Mouse (Mus musculus) thymus, postnatal 0 days (tissue): ENCODE measurements around the gene Cd300lf. TPM values are rescaled to one million over a fixed set of nuclear protein-coding genes. Genes with fewer than 3 reads are reported as not detected.

Experiments used
- DNase-seq: peaks from one replicate; pipeline ENCODE4 v3.0.0-alpha.2; 2015; ENCODE audit warnings: low spot score
- polyA plus RNA-seq: library from polyadenylated mRNA; unstranded; fragments of >200 nt; fragmentation: Nextera tagmentation; extraction: Ambion mirVana; gene quantifications from 2 replicates; pipeline ENCODE4 v1.2.1, GENCODE M21; 2015

The Cd300lf gene
- polyA plus RNA-seq, 1 experiment from 2014 or later, result 2.0 TPM

DNA sequence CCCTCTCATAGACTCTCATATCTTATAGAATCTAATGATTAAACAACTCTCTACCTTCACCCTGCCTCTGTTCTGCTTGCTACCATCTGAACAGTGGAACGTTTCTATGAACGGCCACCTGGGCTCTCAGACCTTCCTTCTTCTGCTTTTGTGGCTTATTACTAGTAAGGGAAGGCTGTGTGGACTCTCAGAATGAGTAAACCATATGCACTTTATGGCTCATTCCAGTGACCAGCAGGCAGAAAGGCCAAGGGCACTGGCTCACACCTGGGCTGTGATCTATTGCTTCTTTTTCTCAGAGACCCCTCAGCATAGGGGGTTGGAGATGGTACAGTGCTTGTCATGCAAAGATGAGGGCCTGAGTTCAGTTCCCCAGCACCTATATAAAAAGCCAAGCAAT is 27.2 kb downstream of the Cd300lf start:
- no peak for DNase-seq

DNA sequence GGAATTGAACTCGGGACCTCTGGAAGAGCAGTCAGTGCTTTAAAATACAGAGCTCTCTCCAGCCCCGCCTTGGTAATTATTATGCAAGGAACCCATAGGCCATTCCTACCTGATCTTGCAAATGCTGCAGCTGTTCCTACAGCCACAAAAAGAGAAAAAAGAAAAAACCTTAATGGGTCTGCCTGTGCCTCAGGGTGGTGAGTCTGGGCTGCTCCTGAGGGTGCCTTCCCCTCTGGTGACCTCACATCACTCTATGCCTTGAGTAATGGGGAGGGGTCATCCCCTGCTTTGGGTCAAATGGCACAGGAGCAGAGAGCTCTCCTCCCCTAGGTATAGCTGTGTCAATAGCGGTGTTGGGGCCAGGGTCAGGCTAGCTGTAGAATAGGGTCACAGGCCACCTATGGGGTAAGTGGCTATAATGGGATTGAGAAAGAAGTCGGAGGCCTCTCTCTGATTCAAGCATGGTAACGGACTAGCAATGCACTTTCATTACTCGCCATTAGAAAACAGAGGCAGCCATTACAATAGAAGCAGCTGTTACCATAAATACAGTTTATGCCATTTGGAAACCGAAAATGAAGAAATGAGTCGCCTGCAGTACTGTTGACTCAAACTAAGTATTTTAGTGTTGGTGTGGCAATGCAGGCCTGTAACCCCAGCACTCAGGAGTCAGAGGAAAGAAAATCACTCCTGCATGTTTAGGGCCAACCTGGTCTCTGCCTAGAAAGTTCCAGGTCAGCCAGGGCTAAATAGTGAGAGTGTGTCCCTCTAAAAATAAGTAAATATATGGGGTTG is 28.8 kb downstream of the Cd300lf start:
- no peak for DNase-seq

DNA sequence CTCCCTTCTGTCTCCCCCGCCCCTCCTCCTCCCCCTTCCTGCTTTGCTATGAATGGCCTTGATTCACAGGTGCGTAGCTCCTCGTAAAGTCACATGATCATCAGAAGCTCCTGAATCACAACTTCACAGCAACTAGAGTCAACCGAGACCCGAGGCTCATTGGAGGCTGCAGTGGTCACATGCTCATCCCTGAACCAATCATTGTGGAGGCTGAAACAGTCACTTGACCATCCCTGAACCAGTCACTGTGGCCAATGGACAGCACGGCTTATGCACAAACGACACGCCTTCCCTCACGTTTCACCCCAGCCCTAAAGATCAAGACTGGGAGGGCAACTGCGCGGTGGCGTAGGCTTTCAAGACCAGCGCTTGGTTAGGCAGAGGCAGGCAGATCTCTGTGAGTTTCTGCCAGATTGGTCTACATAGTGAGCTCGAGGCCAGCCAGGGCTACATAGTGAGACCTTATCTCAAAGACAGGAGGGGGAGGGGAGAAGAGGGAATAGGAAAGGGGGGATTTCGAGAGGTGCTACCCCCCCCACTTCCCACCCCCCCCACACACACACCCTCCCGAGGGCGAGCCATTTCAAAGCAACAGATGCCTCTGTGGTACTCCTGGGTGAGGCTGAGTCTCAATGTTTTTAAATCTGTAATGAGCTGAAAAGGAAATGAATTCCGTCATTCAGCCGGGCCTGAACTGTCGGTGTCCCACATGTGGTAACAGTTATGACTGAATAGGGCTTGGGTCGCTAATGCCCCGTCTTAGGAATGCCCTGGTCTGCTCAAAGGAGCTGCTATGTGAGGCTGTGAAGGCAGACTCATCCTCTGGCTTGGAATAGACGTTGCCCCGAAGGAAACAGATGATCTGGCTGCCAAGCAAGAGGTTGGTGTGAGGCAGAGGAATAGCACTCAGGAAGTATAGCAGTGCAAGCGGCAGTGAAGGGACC is 30.1 kb downstream of the Cd300lf start:
- DNase-seq, result no peak

DNA sequence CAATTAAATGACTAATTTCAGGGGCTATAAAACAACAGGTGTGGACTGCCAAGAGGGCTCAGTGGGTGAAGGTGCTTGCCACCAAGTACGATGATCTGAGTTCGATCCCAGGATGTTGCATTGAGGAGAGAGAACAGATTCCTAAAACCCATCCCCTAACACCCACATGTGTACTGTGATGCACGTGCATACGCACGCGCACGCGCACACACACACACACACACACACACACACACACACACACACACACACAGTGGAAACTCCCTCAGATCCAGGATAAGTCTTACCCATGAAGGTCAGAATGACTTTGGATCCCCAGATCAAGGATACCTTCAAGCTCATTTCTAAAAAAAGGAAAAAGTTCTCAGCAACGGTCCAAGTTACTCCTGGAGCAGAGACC is 31.7 kb downstream of the Cd300lf start:
- DNase-seq, result no peak

DNA sequence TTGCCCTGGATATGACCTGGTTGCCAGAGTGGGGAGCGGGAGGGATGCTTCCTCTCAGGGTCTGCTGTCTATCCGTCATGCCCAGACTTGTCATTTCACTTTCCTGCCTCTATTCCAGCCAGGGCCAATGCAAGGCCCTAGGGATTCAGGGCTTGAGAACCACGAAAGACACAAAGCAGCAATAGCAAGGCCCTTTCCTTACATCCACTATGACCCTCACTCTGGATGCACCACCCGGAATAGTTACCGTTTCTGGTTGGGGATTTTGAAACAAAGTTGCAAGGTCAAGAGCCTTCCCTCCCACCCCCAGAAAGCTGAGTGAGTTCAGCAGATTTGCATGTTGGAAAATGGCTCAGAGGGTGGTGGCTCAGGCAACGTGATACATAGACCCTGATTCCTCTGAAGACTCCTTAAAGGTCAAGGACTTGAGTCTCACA is 32.2 kb downstream of the Cd300lf start:
- DNase-seq, result no peak

DNA sequence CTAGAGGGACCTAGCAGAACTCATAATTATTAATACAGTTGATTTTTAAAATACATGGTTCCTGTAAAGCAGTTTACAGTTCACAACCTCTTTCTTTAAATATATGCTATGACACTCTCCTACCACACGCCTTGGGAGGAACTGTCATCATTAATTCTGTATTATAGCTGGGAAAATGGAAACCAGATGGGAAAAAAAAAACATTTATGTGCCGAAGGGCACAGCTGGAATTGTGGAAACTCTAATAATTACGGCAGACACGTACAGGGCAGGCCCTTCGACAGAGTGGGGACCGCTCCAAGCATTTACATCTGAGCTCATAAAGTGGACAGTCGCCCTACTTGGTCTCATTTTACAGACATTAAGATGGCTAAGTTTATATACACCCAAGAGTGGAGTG is 33.1 kb downstream of the Cd300lf start:
- DNase-seq, result no peak

DNA sequence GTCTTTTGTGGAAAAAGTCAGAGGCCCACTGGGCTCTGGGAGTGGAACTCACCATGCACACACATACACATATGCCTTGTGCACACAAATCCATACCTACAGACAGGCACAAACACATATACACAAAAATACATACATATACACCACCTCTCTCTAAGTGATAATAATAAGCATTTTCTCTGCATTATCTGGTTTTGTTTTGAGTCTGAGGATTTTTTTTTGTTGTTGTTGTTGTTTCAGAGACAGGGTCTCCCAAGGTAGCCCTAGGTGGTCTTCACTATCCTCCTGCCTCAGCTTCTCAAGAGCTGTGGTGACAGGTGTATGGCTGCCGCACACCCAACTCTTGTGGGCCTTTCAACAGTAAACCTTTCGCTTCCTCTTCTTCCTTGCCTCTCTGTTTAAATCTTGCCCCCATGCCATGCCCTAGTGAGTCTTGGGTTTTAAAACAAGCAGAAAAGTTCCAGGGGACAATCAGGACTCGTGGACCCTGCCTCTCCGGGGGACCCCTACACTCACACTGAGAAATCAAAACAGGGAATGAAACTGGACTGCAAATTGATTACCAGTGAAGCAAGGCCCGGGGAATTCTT is 33.7 kb downstream of the Cd300lf start:
- no peak for DNase-seq

DNA sequence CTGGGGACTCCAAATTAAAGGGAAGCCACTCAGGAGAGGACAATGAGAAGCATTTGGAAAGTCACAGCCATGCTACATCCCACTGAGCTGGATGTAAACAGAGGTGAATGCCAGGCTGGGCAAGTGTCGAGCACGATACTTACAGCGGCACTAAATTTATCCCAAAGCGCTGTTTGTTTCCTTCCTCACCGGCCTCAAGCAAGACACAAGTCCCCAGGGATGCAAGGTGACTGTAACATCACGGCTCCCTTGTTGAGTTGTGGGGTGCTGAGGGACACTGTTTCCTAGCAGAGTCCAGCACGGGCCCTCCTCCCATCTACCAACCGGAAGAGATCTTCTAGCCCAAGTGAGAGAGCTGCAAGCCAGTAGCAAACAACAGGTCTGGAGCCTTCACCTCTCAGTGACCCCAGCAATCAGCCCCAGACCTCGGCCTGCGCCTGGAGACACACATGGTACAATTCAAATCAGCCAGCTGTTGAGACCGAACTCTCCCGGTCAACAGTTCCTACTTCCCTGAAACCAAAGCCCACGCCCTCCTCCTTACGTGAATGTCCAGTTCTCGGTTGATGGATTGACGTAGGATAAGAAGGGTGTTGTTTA is 34.5 kb downstream of the Cd300lf start:
- DNase-seq, result no peak

DNA sequence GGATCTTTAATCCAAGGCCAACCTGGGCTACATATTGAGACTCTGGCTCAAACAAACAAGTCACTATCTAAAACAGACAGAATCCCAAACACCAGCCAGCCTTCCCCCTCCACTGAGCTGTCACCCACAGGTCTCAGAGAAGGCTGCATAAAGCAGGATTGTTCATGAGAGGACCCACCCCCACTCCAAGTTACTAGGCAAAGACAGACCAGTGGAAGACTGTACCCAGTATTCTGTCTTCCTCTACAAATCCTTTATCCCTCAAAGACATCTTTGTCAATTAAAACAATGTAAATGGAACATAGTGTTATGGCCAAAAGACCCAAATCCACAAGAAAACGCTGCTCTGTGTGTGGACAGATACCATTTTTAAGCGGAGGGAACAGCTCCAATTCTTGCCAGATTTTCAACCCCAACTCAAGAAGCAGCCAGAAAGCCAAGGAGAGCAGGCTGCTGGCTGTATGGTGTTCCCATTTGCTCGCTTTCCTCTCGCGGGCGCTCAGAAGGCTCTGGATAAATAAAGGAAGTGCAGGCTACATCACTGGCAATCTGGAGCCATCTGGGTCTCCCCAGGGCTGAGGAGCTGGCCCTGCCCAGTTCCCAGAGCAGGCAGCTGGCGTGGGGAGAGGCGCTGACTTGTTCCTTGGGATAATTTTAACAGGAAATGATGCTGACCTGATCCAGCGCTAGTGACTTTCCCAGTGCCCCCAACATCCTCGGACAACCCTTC is 35.4 kb downstream of the Cd300lf start:
- DNase-seq, result no peak

DNA sequence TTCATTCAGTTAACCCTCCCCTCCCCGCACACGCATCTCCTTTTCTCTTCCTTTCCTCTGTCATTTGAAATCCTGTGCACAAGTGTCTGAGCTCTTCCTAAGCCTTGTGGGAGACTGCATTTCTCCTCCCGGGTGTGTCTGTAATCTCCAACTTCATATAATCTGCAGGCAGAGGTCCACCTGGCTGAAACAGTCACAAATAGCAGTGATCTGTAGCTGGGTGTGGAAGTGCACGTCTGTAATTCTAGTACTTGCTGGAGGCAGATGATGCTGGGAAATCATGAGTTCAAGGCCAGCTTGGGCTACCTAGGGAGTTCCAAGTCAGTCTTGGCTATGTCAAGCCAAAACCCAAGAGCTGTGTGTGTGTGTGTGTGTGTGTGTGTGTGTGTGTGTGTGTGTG is 41.7 kb downstream of the Cd300lf start:
- no peak for DNase-seq

DNA sequence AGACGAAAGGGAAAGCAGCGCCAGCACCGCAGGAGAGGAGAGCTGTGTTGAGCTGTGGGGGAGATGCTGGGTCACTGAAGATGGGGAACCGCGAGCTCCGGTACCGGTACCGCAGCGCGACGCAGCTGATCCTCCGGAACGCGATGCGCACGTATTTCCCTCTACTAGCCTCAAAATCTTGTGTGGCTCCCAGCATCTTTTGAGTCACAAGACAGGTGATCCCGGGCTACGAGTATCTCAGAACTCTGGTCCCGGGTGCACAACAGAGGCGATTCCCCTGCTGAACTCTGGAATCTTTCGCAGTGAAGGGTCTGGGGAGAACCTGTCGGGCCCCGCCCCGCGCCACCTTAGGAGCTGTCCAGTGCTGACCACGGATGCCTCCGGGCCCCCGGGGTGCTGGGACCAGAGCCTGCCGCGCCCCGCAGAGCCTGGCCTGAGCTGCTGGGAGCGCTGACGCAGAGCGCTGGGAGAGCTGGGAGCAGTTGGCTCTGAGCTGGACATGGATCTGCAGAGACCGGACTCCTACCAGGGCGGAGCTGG is 42.4 kb downstream of the Cd300lf start, which contains the start of gene Rab37:
Rab37 (plus strand) TSS at position 70 of the 540 bp plus-strand sequence.
- peak; percentile 11 for DNase-seq

DNA sequence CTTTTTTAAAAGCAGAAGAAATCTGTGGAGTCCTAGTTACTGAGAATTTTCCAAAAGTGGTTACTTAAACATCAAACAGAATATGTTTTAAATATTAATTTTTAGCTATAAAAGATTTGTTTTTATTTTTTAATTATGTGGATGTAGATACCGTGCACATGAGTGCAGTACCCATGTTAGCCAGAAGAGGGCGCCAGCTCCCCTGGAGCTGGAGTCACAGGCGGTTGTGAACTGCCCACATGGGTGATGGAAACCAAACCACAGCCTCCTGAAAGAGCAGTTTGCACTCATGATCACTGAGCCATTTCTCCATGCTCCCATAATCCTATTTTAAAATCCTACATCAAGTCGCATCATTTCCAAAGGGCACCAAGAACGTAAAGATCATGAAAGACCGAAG is 43.9 kb downstream of the Cd300lf start:
- DNase-seq, result peak; percentile 11

DNA sequence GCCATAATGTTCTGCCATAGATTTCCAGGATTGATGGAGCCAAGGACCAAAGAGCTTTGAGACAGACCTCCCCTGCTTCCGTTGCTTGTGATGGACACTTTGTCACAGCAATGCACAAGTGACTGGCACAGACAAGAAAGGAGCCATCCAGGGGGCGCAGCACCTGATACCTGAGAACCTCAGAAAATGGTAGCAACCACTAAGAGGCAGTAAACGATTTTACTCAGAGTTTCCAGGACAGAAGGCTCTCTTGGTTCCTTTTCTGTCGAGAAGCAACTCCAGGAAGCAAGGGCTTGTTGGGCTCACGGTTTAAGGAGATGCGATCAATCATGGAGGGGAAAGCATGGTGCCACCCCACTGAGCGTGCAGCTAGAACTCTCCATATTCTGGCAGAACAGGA is 47.6 kb downstream of the Cd300lf start:
- DNase-seq, result no peak

DNA sequence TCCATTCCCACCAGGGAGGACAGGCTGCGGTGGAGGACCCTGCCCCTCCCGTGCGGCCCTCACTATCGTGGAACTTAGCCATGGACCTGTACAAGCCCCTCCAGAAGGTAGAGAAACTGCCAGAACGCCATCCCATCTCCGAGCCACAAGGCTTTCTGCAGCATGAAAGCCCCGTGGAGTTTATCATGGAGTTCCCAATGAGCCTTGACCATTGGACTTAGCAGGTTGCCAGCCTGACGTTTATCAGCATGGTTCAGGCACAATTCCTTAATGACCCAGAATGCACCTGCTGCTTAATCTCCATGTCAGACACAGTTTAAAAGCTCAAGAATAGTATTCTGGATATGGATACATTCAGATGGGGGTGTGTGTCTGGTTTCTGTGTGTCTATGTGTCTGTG is 48.7 kb downstream of the Cd300lf start:
- DNase-seq, result no peak

DNA sequence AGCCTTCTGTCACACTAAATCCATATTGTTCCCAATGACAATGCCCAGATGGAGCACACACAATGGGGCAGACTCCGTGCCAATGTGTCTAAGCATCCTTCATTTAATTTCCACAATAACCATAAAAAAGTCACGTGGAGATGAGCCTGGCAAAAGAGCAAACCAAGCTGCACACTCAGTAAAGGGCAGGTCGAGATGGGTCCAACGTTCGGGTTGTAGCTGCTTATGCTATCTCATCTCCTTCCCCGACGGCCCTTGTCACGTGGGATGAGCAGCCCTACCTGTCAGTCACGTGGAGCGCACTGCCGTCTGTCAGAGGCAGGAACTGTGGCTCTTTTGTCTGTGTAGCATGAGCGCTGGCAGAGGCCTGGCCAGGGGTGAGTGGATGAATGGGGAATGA is 49.2 kb downstream of the Cd300lf start:
- DNase-seq, result no peak

DNA sequence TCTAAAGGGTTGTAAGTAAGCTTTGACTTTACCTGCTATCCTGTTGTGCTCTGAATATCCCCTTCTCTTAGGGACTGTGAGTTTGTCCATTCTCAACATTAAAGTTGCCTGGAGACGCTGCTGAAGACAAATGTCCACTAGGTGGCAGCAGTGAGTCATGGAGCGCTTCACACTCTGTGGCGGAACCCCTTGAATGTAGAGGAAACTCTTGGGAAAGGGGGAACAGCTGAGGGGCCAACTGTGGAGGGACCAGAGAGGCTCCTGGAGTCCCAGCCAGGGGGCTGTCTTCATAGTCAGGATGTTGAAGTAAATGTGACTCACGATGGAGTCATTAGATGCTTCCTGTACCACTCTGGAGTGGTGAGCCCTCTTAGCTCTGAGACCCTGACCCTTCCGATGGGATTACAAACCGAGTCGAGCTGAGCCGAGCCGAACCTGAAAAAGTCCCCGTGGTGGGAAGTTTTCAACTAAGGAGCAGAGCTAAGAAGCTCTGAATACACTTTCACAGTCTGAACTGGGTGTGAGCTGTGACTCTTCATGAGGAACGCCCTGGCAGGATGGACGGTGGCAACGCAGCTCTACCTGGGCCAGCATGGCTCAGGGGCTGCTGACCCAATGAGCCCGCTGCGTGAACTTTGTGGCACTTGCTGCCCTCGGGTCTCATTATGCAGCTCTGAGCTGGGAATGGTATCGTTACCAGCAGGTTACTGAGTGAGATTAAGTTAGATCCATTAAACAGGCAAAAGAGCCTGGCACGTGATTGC is 50.2 kb downstream of the Cd300lf start:
- DNase-seq, result peak; percentile 76

DNA sequence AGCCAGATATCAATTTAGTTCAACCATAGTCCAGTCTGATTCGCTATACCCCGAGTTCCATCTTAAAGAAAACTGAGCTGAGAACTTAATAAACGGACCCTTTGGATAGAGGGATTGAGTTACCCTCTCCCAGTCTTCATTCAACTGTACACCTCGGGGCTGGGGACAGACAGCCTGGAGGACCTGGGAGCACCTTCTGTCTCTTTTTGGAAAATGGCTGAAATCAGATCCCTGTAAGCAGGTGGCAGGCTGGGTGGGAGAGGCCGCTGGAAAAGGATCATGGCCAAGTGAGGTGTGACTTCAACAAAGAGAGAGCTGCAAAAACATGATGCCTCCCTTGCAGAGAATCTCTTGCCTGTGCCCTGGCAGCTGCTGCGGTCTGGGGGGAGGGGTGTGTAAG is 51.6 kb downstream of the Cd300lf start:
- no peak for DNase-seq

DNA sequence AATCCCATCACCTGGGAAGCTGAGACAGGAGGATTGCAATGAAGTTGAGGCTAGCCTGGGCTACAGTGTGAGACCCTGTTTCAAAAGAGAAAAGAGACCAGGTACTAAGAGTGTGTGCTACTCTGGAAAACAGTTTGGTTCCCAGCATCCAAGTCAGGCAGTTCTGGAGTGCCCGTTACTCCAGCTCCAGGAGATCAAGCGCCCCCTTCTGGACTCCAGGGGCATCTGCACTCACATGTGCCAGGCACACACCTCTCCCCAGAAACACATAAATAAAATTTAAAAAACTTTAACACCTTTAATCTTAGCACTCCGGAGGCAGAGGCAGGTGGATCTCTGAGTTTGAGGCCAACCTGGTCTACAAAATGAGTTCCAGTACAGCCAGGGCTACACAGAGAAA is 52.4 kb downstream of the Cd300lf start:
- no peak for DNase-seq

DNA sequence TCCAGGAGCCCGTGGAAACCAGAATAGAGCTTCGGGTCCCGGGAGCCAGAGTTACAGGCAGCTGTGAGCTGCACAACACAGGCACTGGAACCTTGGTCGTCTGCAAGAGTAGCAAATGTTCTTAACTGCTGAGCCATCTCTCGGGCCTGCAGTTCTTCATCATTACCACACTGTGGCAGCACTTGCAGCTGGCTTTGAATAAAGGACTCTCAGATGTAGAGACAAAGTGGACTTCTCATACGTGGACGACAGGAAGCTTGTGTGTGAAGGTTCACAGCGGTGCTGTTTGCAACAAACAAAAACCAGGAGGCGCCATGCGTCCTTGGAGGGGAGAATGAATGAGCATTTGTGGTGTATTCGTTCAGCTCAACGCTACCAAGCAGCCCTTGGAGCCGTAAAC is 52.9 kb downstream of the Cd300lf start:
- DNase-seq, result peak; percentile 71

DNA sequence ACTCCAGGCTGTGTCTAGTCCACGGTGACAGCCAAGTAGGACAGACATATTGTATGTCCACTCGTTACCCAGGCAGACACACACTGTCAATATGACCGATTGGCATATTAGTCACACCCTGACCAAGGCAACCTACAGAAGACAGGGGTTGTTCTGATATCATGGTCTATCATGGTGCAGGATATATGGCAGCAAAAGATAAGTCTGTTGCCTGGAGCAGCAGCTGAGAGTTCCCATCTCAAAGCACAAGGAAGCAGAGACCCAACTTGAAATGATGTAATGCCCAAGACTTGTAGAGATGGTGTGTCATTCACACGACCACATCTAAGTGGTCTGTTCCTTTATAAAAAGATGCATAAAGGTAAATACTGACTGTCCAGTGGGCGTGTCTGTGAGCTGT is 55.1 kb downstream of the Cd300lf start:
- no peak for DNase-seq
